Mouse (Mus musculus): ENCODE data around the gene Vps26b. TPM values are rescaled to one million over a fixed set of nuclear protein-coding genes. Genes with fewer than 3 reads are reported as not detected.
A peak's percentile ranks its signal among the peaks of the same experiment; 100 is the strongest.

Vps26b gene
- total RNA-seq (2015; ENCODE audit: low replicate concordance): 21.3 and 21.9 TPM in 2 replicates
- total RNA-seq (2017; ENCODE audit: low replicate concordance): 11.7 and 16.6 TPM in 2 replicates

- peak; percentile 96 for ATAC-seq (replicated peaks; ENCODE audit: low FRiP score, poor library complexity, severe bottlenecking)
Measured at GRCm38 (mm10) chr9:27029828-27030762, at the start of gene Vps26b, which contains the start of gene Ncapd3. Gene Vps26b (minus strand): TSS chr9:27030065. Gene Ncapd3 (plus strand): TSS chr9:27030175.

- ATAC-seq (replicated peaks; ENCODE audit: low FRiP score, poor library complexity, severe bottlenecking): no peak
Measured at GRCm38 (mm10) chr9:27075812-27076211, 45.9 kb upstream of the Vps26b start.

GRCm38 (mm10) chr9:27074677-27075076 lies 44.8 kb upstream of the Vps26b start:
- no peak for ATAC-seq (replicated peaks; ENCODE audit: low FRiP score, poor library complexity, severe bottlenecking)

- ATAC-seq (replicated peaks; ENCODE audit: low FRiP score, poor library complexity, severe bottlenecking): no peak
Measured at GRCm38 (mm10) chr9:27070895-27071294, 41.0 kb upstream of the Vps26b start.

- no peak for ATAC-seq (replicated peaks; ENCODE audit: low FRiP score, poor library complexity, severe bottlenecking)
Measured at GRCm38 (mm10) chr9:27058341-27058740, 28.5 kb upstream of the Vps26b start.

GRCm38 (mm10) chr9:27049492-27049891 lies 19.6 kb upstream of the Vps26b start:
- no peak for ATAC-seq (replicated peaks; ENCODE audit: low FRiP score, poor library complexity, severe bottlenecking)

GRCm38 (mm10) chr9:27043892-27044291 lies 14.0 kb upstream of the Vps26b start:
- ATAC-seq (replicated peaks; ENCODE audit: low FRiP score, poor library complexity, severe bottlenecking): no peak

GRCm38 (mm10) chr9:27030763-27031100 lies 867 bp upstream of the Vps26b start:
- ATAC-seq (replicated peaks; ENCODE audit: low FRiP score, poor library complexity, severe bottlenecking): no peak

GRCm38 (mm10) chr9:27029022-27029827 lies 640 bp downstream of the Vps26b start:
- ATAC-seq (replicated peaks; ENCODE audit: low FRiP score, poor library complexity, severe bottlenecking): peak; percentile 22; the same call in 1 of the 2 replicates

- no peak for ATAC-seq (replicated peaks; ENCODE audit: low FRiP score, poor library complexity, severe bottlenecking)
Measured at GRCm38 (mm10) chr9:27026708-27027107, 3.2 kb downstream of the Vps26b start.

GRCm38 (mm10) chr9:27023681-27024080 lies 6.2 kb downstream of the Vps26b start:
- ATAC-seq (replicated peaks; ENCODE audit: low FRiP score, poor library complexity, severe bottlenecking): no peak

- ATAC-seq (replicated peaks; ENCODE audit: low FRiP score, poor library complexity, severe bottlenecking): no peak
Measured at GRCm38 (mm10) chr9:27018961-27019360, 10.9 kb downstream of the Vps26b start.

- no peak for ATAC-seq (replicated peaks; ENCODE audit: low FRiP score, poor library complexity, severe bottlenecking)
Measured at GRCm38 (mm10) chr9:27011572-27011971, 18.3 kb downstream of the Vps26b start.

- no peak for ATAC-seq (replicated peaks; ENCODE audit: low FRiP score, poor library complexity, severe bottlenecking)
Measured at GRCm38 (mm10) chr9:27009231-27009630, 20.6 kb downstream of the Vps26b start.

GRCm38 (mm10) chr9:27006866-27007265 lies 23.0 kb downstream of the Vps26b start:
- no peak for ATAC-seq (replicated peaks; ENCODE audit: low FRiP score, poor library complexity, severe bottlenecking)

GRCm38 (mm10) chr9:27005933-27006332 lies 23.9 kb downstream of the Vps26b start:
- ATAC-seq (replicated peaks; ENCODE audit: low FRiP score, poor library complexity, severe bottlenecking): no peak

GRCm38 (mm10) chr9:27005231-27005630 lies 24.6 kb downstream of the Vps26b start:
- no peak for ATAC-seq (replicated peaks; ENCODE audit: low FRiP score, poor library complexity, severe bottlenecking)

- peak; percentile 99 for ATAC-seq (replicated peaks; ENCODE audit: low FRiP score, poor library complexity, severe bottlenecking)
Measured at GRCm38 (mm10) chr9:26999461-27000395, 30.1 kb downstream of the Vps26b start, which contains the start of the genes Acad8 and Thyn1. Gene Acad8 (minus strand): TSS chr9:26999566. Gene Thyn1 (plus strand): TSS chr9:26999710.
